Mouse (Mus musculus): Measurements from ENCODE around the gene Adh6a.
"Not testable (repeated sequence)": the region's sequence is repeated elsewhere in the genome, so short reads cannot be mapped to it uniquely, and the experiment has no call there.

The Adh6a gene

DNA sequence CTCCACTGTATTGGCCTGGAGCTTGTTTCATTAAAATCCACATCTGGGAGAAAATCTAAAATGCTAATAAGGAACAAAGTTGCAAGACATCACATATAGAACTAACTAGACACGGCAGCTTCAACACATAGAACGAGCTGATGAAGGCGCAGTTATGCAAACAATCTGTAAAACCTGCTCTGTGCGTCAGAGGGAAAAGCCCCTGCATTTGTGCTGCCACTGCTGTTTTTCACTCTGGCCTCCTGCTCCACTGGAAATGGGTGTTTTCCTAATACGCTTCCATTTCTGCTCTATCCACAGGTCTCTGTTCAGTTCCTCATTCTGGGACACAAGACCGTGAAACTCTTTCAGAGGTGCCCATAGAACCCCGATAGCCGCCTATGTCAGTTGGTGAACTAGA is 20.8 kb downstream of the Adh6a start:
- no peak for DNase-seq

DNA sequence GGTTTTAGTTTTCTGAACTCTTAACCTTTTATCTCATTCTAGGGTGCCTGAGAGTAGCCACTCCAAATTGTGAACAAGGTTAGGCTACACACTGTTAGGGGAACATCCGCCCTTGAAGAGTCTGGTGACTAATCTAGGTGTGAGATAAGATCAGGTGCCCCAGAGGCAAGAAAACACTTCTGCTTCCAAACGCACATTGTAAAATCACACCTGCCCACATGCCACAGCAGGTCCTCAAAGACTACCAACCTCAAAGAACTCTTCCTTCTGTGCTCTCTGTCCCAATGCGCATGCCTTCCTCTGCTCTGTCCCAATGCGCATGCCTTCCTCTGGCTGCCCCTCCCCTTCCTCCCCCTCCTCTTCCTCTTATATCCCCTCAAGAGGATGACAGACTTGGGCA is 21.2 kb downstream of the Adh6a start:
- no peak for DNase-seq

DNA sequence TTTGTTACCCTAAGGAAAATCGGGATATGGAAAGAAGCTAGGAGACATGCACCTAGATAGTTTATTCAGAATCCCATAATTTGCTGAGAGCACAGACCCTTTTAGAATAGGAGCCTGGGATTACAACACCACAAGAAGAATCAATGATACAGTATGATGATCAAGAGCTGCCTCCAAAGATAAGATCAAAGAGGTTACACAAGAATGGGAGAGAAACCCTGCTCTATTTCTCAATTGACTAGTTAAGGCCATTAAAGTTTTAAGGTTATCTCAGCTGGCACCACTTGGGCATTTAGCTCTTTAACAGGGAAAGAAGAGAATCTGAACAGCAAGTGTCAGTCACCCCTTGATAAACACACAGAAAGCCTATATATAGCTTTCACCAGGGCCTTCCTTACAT is 22.5 kb downstream of the Adh6a start:
- DNase-seq, result no peak

DNA sequence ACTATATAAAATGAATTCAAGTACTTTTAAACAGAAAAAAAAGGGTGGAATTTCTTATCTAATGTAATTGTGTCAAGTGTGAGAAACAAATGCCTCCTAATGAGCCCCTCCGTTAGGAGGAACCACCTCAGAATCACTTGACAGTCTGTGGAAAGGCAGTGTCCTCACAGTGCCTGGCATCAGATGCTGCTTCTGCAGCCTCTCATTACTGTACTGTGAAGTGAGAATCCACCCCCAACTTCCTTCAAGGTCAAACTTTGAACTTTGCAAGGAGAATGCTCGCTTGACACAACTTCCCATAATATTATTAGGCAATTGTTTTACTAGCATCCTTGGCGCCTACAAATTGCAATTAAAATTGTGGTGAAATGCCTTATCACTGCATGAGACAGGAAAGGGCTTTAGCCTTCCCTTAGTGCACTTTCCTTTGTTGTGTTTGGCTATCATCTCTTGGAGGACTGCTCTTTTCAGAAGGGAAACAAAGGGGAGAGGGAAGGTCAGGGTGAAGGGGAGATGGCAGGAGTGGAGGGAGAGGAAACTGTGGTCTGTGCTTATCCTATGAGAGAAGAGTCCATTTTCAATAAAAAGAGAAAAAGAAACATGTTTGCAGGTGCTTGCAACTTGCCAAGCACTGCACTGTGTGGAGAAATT is 23.1 kb downstream of the Adh6a start:
- DNase-seq, result no peak

DNA sequence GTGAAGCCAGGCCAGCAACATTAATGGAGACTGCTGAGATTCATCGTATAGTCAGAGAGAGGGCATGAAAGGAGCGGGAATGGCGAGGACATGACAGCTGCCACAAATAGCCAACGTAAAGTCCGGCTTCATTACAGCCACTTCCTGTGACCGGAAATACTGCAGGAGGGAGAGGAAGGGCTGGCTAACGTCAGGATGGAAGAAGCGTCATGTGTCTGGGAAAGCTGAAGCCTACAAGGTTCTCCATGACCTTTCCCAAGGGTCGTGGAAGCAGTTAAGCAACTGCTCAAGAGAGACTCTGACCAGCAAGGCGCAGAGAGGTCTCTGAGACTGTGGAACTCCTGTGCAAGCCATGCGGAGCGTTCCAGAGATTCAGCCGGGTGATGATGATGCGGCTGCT is 28.4 kb downstream of the Adh6a start, which contains the start of gene Adh6b:
TSS of gene Adh6b (plus strand) at position 305 of the 400 bp plus-strand sequence.
- DNase-seq, result no peak

- DNase-seq, result no peak
These were observed 34.0 kb downstream of the Adh6a start for GRCm38 (mm10) chr3:138347041-138347440.

GRCm38 (mm10) chr3:138352012-138352809 is 39.1 kb downstream of the Adh6a start:
- no peak for DNase-seq

- DNase-seq, result no peak
These were observed 45.8 kb downstream of the Adh6a start for GRCm38 (mm10) chr3:138358856-138359255.

DNA sequence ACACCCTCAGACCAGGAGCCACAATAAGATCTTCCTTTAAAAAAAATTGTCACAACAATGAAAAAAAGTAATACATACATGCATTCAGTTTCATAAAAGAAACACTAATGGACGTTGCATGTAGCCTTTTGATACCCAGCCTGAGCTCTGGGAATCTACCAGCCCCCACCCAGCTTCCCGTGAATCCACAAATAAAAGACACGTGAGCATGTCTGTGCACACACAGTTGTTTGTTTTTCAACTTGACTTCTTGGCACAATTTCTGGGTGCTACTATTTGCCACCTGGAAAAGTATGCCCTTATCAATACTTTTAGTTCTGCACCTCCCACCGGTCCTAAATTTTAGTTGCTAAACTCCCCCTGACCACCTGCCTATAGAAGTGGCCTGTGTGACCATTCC is 47.6 kb downstream of the Adh6a start:
- no peak for DNase-seq

DNA sequence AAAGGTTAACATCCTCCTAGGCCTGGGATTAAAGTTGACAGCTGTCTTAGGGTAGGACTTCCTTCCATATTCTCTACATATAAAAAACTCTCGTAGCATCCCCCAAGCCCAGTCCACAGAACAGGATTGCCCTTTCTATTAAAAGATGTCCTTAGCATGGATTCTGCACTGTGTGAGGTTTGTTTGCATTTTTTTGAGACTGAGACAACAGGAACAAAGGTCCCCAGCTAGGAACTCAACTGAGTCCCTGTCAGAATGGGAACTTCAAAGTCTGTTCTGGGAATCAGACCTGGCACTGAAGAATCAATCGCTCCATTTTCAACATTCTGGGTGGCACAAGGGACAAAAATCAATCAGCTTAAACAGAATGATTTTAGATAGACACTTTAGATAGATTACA is 49.8 kb downstream of the Adh6a start:
- DNase-seq, result no peak

DNA sequence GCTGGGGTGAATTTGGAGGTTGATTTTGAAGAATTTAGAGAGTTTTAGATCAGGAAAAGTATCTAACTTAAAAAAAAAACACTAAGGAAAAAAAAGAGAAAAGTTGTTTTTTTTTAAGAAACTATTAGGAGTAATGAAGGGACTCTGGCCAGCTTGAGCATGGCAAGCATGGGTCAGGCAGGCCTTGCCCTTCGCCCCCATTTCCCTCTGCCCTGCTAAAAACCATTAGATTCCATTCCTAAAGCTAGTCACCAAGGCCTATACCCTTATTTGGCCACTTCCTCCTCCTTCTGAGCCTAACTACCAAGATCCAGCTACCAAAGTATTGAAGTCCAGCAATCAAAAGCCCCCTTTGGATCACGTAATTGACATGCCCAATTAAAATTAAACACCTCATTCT is 53.1 kb downstream of the Adh6a start:
- DNase-seq, result no peak

- no peak for DNase-seq
These were observed 56.5 kb downstream of the Adh6a start for GRCm38 (mm10) chr3:138369546-138369945.

GRCm38 (mm10) chr3:138370289-138370688 is 57.2 kb downstream of the Adh6a start:
- DNase-seq, result not testable (repeated sequence)

- no peak for DNase-seq
These were observed 60.8 kb downstream of the Adh6a start for GRCm38 (mm10) chr3:138373920-138374319.

GRCm38 (mm10) chr3:138375148-138375547 is 62.1 kb downstream of the Adh6a start:
- DNase-seq, result no peak
